Mouse (Mus musculus): ENCODE measurements around the gene Cnksr3.

Gene Cnksr3

GRCm38 (mm10) chr10:7211696-7212482 is at the start of gene Cnksr3:
Gene Cnksr3, minus strand, starts transcription at chr10:7212237.
- peak; percentile 83 for DNase-seq (ENCODE audit: low spot score)

- DNase-seq (ENCODE audit: low spot score): no peak
Observed at GRCm38 (mm10) chr10:7260166-7261108, 48.4 kb upstream of the Cnksr3 start.

GRCm38 (mm10) chr10:7258607-7259006 is 46.6 kb upstream of the Cnksr3 start:
- no peak for DNase-seq (ENCODE audit: low spot score)

GRCm38 (mm10) chr10:7250455-7250854 is 38.4 kb upstream of the Cnksr3 start:
- no peak for DNase-seq (ENCODE audit: low spot score)

GRCm38 (mm10) chr10:7234601-7235000 is 22.6 kb upstream of the Cnksr3 start:
- DNase-seq (ENCODE audit: low spot score): no peak

- DNase-seq (ENCODE audit: low spot score): no peak
Observed at GRCm38 (mm10) chr10:7217551-7218127, 5.6 kb upstream of the Cnksr3 start.

- DNase-seq (ENCODE audit: low spot score): no peak
Observed at GRCm38 (mm10) chr10:7214718-7215117, 2.7 kb upstream of the Cnksr3 start.

GRCm38 (mm10) chr10:7213066-7213630 is 1.1 kb upstream of the Cnksr3 start:
- DNase-seq (ENCODE audit: low spot score): no peak

GRCm38 (mm10) chr10:7212537-7212936 is 500 bp upstream of the Cnksr3 start:
- DNase-seq (ENCODE audit: low spot score): no peak

GRCm38 (mm10) chr10:7210991-7211695 is 894 bp downstream of the Cnksr3 start:
- DNase-seq (ENCODE audit: low spot score): peak; percentile 15

- no peak for DNase-seq (ENCODE audit: low spot score)
Observed at GRCm38 (mm10) chr10:7209691-7210455, 2.2 kb downstream of the Cnksr3 start.

- DNase-seq (ENCODE audit: low spot score): no peak
Observed at GRCm38 (mm10) chr10:7208859-7209441, 3.1 kb downstream of the Cnksr3 start.

- DNase-seq (ENCODE audit: low spot score): no peak
Observed at GRCm38 (mm10) chr10:7207301-7207700, 4.7 kb downstream of the Cnksr3 start.

GRCm38 (mm10) chr10:7206571-7206970 is 5.5 kb downstream of the Cnksr3 start:
- no peak for DNase-seq (ENCODE audit: low spot score)

- DNase-seq (ENCODE audit: low spot score): no peak
Observed at GRCm38 (mm10) chr10:7205576-7205975, 6.5 kb downstream of the Cnksr3 start.

- no peak for DNase-seq (ENCODE audit: low spot score)
Observed at GRCm38 (mm10) chr10:7204953-7205352, 7.1 kb downstream of the Cnksr3 start.

GRCm38 (mm10) chr10:7202576-7202975 is 9.5 kb downstream of the Cnksr3 start:
- no peak for DNase-seq (ENCODE audit: low spot score)

GRCm38 (mm10) chr10:7200665-7201064 is 11.4 kb downstream of the Cnksr3 start:
- no peak for DNase-seq (ENCODE audit: low spot score)

GRCm38 (mm10) chr10:7198201-7198600 is 13.8 kb downstream of the Cnksr3 start:
- DNase-seq (ENCODE audit: low spot score): no peak

- no peak for DNase-seq (ENCODE audit: low spot score)
Observed at GRCm38 (mm10) chr10:7197733-7198132, 14.3 kb downstream of the Cnksr3 start.

All from left cerebral cortex, adult 11 months (tissue).